In the genomic region with DNA sequence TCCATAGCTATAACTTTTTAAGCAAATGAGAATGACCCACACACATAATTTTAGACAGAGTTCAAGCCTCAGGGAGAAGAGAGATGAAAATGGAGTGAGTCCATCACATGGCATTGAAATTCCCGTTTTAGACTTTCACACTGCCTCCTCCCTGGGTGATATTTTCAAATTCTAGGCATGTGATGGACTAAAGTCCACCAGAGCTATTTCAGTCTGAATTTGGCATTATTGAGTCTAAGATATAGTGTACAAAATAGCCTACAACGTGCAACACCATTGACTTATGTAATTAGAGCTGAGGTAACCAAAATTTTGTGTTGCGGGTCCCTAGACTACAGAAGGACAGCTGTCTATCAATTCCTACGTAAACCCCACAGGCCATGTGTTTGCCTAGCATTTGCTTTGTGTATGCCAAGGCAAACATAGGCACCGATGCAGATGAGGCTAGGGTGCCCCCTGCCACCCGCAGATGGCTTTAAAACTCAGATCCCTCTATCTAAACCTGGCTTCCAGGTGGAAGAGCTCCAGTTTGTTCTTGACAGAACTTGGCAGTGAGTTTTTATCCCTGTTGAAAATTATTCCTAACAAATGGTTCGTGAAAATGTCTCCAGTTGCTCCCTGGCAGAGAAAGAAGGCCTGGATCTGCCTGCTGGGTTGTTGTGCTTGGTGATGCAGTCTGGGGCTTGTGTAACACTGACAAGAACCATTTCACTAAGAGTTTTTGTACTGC, we compare ENCODE assay signal across 19 mouse cellular contexts.
DNase-seq lines count a peak whose midpoint lies in the region; ATAC-seq lines count a peak whose summit lies in the region.
"Had no signal": no experiment of that assay in that cellular context is flagged by ENCODE, and none has a peak within 500 bp of the region (broad histone marks: within the 10 kb centered on the region; RNA-seq: fewer than 3 reads in every experiment).

No protein-coding gene starts in this region.

- no peak for DNase-seq in forebrain, embryonic 10.5 days (ENCODE audit: extremely low spot score, low spot score)
- peak; percentile 26 for DNase-seq in lung, postnatal 36 days
- no peak for DNase-seq in lung, postnatal 14 days
- DNase-seq in layer of hippocampus, adult 8-10 months (ENCODE audit: low spot score in 2 of 2): peak; percentile 77 to 82
- peak; percentile 55 to 74 for DNase-seq in right cerebral cortex, postnatal 10 days (ENCODE audit: low spot score in 2 of 2)
- no peak for DNase-seq in yolk sac, embryonic 10.5 days (ENCODE audit: low spot score)
- no peak for DNase-seq in kidney, postnatal 36 days
- DNase-seq: adrenal gland, adult 2 months; cerebellum, postnatal 36 days; heart, adult 18-20 months; kidney, adult 11 months; kidney, postnatal 4 days; lung, adult 2 months; thymus, postnatal 36 days had no signal

- H3K27me3 ChIP-seq in forebrain, embryonic 13.5 days: no peaks in the 10 kb centered on the region
- H3K27me3 ChIP-seq in forebrain, embryonic 10.5 days (ENCODE audit: poor library complexity, severe bottlenecking): no peaks in the 10 kb centered on the region
- H3K27me3 ChIP-seq: embryonic facial prominence, embryonic 13.5 days; hindbrain, embryonic 13.5 days; stomach, embryonic 15.5 days had no signal

- H3K9me3 ChIP-seq in forebrain, embryonic 13.5 days (replicated peaks): no peaks in the 10 kb centered on the region
- no peaks in the 10 kb centered on the region for H3K9me3 ChIP-seq in forebrain, embryonic 10.5 days
- H3K9me3 ChIP-seq: embryonic facial prominence, embryonic 13.5 days; hindbrain, embryonic 13.5 days; stomach, embryonic 15.5 days had no signal

- no peak overlapping the region for H3K9ac ChIP-seq in forebrain, embryonic 13.5 days
- H3K9ac ChIP-seq: embryonic facial prominence, embryonic 13.5 days; hindbrain, embryonic 13.5 days; stomach, embryonic 15.5 days had no signal

- ATAC-seq in forebrain, embryonic 13.5 days: peak; percentile 72; the same call in 1 of the 2 replicates

- H3K27ac ChIP-seq in forebrain, embryonic 13.5 days: no peak overlapping the region
- no peak overlapping the region for H3K27ac ChIP-seq in forebrain, embryonic 10.5 days
- H3K27ac ChIP-seq: embryonic facial prominence, embryonic 13.5 days; hindbrain, embryonic 13.5 days; stomach, embryonic 15.5 days had no signal

- no peak overlapping the region for H3K4me3 ChIP-seq in forebrain, embryonic 13.5 days
- H3K4me3 ChIP-seq in forebrain, embryonic 10.5 days: no peak overlapping the region
- H3K4me3 ChIP-seq: embryonic facial prominence, embryonic 13.5 days; hindbrain, embryonic 13.5 days; myocyte; stomach, embryonic 15.5 days had no signal

- no peaks in the 10 kb centered on the region for H3K36me3 ChIP-seq in forebrain, embryonic 13.5 days (ENCODE audit: poor library complexity, severe bottlenecking)
- no peaks in the 10 kb centered on the region for H3K36me3 ChIP-seq in forebrain, embryonic 10.5 days (replicated peaks)
- H3K36me3 ChIP-seq: stomach, embryonic 15.5 days had no signal

- no peaks in the 10 kb centered on the region for H3K4me1 ChIP-seq in forebrain, embryonic 13.5 days
- peaks cover 7% of the 10 kb centered on the region for H3K4me1 ChIP-seq in forebrain, embryonic 10.5 days
- H3K4me1 ChIP-seq: hindbrain, embryonic 13.5 days had no signal

- no peak overlapping the region for H3K4me2 ChIP-seq in forebrain, embryonic 13.5 days
- H3K4me2 ChIP-seq: embryonic facial prominence, embryonic 13.5 days; hindbrain, embryonic 13.5 days; stomach, embryonic 15.5 days had no signal

- 83% methylated on average over 7 of the region's 7 CpGs for WGBS in forebrain, embryonic 13.5 days
- WGBS in forebrain, embryonic 10.5 days: 90% methylated on average over 7 of the region's 7 CpGs

Comparison
In these comparisons a context has a peak if more than half of its experiments do, and no peak if none do; other contexts are left out.
1. DNase-seq: peak in lung, postnatal 36 days (single experiment), layer of hippocampus, adult 8-10 months (2 of 2) and right cerebral cortex, postnatal 10 days (2 of 2); none in forebrain, embryonic 10.5 days (single experiment), lung, postnatal 14 days (single experiment), yolk sac, embryonic 10.5 days (single experiment) and kidney, postnatal 36 days (0 of 2).